Mouse (Mus musculus): Measurements from ENCODE around the gene Srsf1. TPM values are rescaled to one million over a fixed set of nuclear protein-coding genes. Genes with fewer than 3 reads are reported as not detected.

Srsf1 gene
- polyA plus RNA-seq, 1 experiment from 2014 or later = 77.7 TPM

DNA sequence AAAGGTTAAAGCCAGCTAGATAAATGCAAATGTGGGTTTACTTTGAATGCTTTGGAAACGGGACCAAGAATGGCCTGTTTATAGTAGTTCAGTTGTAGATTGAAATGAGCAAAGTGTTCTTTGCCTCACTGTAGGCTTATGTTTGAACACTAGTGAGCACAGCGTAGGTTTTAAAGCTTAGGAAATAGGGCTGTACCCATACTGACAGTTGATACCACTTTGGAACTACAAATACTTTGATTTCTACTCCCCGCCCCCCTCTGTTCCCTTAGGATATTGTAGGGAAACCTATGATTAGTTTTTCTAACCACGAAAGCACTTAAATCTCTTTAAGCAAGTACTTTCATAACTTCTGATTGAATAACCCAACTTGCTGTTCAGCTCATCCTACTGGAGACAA, 5.5 kb downstream of the Srsf1 start:
- WGBS (ENCODE audit: missing documents) = 97% methylated on average over 4 of the region's 4 CpGs
- Histone ChIP-seq H3K79me2 (ENCODE audit: inconsistent target) (peaks cover 36% of the 10 kb centered on the region), H3K27ac (no peak overlapping the region), H3K36me3 (ENCODE audit: inconsistent target) (peaks cover 12% of the 10 kb centered on the region; the same call in 1 of the 2 replicates), H3K4me3 (ENCODE audit: inconsistent target) (no peak overlapping the region)

DNA sequence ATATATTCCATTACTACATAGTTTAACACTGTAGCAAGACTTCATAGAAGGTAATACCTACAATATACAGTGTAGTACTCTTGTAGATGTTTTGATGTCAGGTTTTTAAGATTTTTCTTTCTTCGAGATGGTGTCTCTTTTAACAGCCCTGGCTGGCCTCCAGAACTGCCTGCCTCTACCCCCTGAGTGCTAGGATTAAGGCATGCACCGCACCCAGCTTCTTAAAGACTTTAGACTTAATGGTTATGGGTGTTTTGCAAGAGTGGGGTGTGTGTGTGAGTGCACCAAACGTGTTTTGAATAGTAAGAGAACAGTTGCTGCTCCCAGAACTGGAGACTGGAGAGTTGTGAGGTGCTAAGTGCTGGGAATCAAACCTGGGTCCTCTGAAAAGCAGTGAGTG, 6.6 kb downstream of the Srsf1 start:
- no peak overlapping the region for H3K4me3 ChIP-seq (ENCODE audit: inconsistent target)
- H3K27ac ChIP-seq = no peak overlapping the region
- peaks cover 32% of the 10 kb centered on the region for H3K79me2 ChIP-seq (ENCODE audit: inconsistent target)
- H3K36me3 ChIP-seq (ENCODE audit: inconsistent target) = peaks cover 12% of the 10 kb centered on the region; the same call in 1 of the 2 replicates
- 76% methylated on average over 3 of the region's 3 CpGs for WGBS (ENCODE audit: missing documents)

DNA sequence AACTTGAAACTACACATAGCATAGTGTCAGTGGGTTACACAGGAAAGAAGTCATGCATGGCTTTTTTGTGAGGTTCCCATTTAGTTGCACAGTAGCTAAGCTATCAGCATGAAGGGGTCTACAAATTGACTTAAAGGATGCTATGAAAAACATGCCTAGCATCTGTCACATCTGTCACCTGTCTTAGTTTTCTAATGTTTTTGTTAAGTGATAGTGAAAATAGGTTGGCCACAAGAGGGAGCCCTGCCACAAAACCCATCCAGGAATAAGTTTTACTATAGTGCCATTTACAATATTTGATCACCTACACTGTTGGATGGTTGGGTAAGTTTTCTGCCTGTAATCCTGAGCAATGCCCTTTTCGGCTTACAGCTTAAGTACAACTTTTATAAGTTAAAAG, 7.4 kb downstream of the Srsf1 start:
- peaks cover 24% of the 10 kb centered on the region for H3K79me2 ChIP-seq (ENCODE audit: inconsistent target)
- H3K4me3 ChIP-seq (ENCODE audit: inconsistent target) = no peak overlapping the region
- peaks cover 12% of the 10 kb centered on the region; the same call in 1 of the 2 replicates for H3K36me3 ChIP-seq (ENCODE audit: inconsistent target)
- no peak overlapping the region for H3K27ac ChIP-seq
- WGBS (ENCODE audit: missing documents) = 68% methylated on average over 1 of the region's 1 CpGs

DNA sequence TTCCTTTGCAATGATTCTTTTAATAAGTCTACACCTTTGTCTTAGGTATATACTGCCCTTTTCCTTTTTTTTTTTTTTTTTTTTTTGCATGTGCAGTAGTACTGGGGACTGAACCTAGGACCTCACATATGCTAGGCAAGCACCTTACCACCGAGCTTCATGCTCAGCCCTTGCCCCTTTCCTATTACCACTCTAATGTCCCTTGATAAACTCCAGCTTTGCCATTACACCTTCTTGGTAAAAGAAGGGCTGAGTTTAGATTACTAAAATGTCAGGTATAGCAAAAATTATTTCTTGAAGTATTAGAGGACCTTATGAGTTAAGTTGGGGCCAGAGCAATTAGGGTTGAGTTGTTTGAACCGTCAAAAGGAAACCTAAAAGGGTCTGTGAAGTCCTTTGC, 8.6 kb downstream of the Srsf1 start:
- Histone ChIP-seq H3K4me3 (ENCODE audit: inconsistent target) (no peak overlapping the region), H3K27ac (no peak overlapping the region), H3K79me2 (ENCODE audit: inconsistent target) (peaks cover 12% of the 10 kb centered on the region), H3K36me3 (ENCODE audit: inconsistent target) (peaks cover 5% of the 10 kb centered on the region; the same call in 1 of the 2 replicates)
- WGBS (ENCODE audit: missing documents) = 70% methylated on average over 2 of the region's 2 CpGs

DNA sequence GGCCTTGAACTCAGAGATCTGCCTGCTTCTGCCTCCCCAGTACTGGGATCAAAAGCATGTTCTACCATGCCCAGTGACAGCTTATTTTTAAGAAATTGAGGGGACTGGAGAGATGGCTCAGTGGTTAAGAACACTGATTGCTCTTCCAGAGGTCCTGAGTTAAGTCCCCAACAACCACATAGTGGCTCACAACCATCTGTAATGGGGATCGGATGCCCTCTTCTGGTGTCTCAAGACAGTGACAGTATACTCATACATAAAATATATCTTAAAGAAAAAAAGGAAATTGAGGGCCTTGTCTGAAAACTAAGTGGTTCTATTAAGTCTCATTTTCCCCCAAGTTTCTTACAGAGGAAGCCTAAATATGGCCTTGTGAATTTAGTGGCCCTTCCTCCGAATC, 10.6 kb downstream of the Srsf1 start:
- Histone ChIP-seq H3K79me2 (ENCODE audit: inconsistent target) (no peaks in the 10 kb centered on the region), H3K36me3 (ENCODE audit: inconsistent target) (no peaks in the 10 kb centered on the region), H3K27ac (no peak overlapping the region), H3K4me3 (ENCODE audit: inconsistent target) (no peak overlapping the region)
- 79% methylated on average over 2 of the region's 2 CpGs for WGBS (ENCODE audit: missing documents)

DNA sequence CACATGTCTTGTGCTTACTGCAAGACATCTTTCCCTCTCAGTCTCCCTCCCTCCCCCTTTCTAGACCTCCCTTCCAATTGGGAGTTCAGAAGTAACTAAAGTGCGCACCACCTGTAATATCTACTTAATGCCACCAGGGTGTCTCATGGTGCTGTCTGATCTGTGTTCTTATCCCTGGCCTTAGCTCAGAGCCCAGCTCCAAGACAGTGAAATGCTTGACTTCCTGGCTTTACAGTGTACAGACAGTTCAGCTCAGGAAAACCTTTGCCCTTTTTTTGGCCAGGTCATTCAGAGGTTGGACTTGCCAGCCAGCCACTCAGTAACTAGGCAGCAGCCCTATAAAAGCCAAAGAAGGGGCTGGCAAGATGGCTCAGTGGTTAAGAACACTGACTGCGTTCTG, 12.0 kb downstream of the Srsf1 start:
- H3K4me3 ChIP-seq (ENCODE audit: inconsistent target) = no peak overlapping the region
- H3K27ac ChIP-seq = no peak overlapping the region
- H3K79me2 ChIP-seq (ENCODE audit: inconsistent target) = no peaks in the 10 kb centered on the region
- 100% methylated on average over 1 of the region's 2 CpGs for WGBS (ENCODE audit: missing documents)
- H3K36me3 ChIP-seq (ENCODE audit: inconsistent target) = no peaks in the 10 kb centered on the region

DNA sequence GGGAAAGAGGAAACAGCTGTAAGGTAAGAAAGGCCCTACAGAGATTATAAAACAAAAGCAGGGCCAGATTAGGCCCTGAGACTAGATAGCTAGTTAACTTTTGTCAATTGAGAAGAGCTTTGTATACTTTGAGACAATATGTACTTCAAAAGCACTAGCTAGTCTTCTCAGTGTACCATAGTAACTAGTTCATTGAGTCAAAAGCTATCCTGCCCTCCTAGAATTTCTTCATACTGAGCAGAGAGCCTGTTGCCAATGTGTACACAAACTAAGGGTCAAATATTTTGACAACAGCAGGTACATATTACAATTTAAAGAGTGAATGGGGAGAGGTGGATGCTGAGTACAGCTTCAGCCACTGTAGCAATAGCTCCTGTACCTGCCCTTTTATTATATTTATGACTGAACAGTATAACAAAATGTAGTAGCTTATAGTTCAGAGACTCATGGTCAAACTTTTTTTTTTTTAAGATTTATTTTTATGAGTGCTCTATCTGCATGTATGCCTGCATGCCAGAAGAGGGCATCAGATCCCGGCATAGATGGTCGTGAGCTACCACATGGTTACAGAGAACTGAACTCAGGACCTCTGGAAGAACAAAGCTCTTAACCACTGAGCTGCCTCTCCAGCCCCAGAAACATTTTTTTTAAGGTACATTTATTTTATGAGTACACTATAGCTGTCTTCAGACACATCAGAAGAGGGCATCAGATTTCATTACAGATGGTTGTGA, 14.9 kb downstream of the Srsf1 start:
- Histone ChIP-seq H3K79me2 (ENCODE audit: inconsistent target) (no peaks in the 10 kb centered on the region), H3K27ac (no peak overlapping the region), H3K4me3 (ENCODE audit: inconsistent target) (no peak overlapping the region), H3K36me3 (ENCODE audit: inconsistent target) (no peaks in the 10 kb centered on the region)
- WGBS (ENCODE audit: missing documents) = 52% methylated on average over 2 of the region's 2 CpGs

DNA sequence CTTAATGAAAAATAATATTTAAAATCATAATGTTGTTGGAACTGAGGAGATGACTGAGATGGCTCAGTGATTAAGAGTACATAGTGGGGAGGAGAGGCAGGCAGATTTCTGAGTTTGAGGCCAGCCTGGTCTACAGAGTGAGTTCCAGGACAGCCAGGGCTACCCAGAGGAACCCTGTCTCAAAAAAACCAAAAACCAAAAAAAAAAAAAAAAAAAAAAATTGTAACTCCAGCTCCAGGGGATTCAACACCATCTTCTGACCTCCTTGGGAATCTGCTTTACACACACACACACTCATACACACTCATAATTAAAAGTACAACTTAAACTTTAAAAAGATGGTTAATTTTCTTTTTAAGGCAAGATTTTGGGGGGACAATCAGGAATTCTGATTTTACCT, 18.6 kb downstream of the Srsf1 start:
- H3K4me3 ChIP-seq (ENCODE audit: inconsistent target) = no peak overlapping the region
- peaks cover 21% of the 10 kb centered on the region for H3K79me2 ChIP-seq (ENCODE audit: inconsistent target)
- H3K27ac ChIP-seq = no peak overlapping the region
- H3K36me3 ChIP-seq (ENCODE audit: inconsistent target) = no peaks in the 10 kb centered on the region

DNA sequence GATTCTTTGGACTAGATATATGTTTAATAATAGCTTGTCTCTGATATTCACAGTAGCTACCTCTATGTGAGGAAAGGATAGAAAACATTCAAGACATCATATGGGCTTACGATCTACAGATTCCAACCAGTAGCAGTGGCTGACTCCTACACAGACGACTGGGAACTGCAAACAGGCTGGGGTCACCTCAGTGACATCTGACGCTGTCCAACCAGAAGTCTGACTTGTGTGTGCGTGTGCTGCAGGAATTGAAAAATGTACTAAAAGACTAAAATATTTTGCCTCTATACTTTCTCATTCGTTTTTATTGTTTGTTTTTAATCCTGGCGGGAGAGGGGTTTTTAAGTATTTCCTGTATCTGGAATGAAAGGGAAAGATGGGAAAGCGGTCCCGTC, 20.0 kb downstream of the Srsf1 start:
- H3K27ac ChIP-seq = 0 out of 2 replicates have a peak overlapping the region, but pooled peaks have one; percentile 27
- 12% methylated on average over 8 of the region's 8 CpGs for WGBS (ENCODE audit: missing documents)
- peak overlapping the region; percentile 60 for H3K4me3 ChIP-seq (ENCODE audit: inconsistent target)
- peaks cover 36% of the 10 kb centered on the region for H3K79me2 ChIP-seq (ENCODE audit: inconsistent target)
- H3K36me3 ChIP-seq (ENCODE audit: inconsistent target) = no peaks in the 10 kb centered on the region

DNA sequence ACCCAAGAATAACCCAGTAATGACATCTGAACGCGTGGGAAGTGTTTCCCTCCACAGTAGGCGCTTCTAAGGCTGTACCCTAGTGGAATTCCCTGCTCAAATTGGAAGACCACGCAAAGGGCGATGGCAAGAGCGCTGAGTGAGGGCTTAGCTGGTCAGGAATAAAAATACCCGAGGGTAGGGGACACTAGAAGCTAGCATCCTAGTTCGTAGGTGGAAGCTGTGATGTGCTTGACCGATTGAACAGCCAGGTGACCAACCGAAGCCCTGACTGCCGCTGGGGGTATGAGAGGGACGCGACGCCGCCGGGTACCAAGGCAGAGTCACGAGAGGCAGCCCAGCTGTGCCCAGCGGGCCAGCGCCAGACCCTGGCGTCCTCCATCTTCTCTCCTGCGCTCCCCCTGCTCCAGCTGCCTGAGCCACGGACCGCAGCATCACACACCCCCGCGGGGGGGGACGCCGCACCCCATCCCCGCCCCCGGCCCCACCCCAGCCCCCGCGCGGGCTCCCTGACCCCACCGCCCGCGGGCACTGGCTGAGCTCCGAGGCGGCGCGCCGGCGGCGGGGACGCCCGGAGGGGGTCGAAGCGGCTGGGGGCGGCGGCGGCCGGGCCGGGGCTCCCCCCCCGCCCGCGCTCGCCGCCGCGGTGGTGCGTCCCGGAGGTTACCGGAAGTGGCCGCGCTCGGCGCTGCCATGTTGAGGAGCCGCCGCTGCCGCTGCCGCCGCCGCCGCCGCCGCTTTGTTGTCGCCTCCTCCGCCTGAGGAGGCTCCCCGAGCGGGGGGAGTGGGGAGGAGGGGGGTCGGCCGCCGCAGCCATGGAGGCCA, 20.6 kb downstream of the Srsf1 start, which contains the start of gene Vezf1:
Gene Vezf1 (plus strand): TSS at position 694 of the 825 bp plus-strand sequence.
- 1% methylated on average over 72 of the region's 81 CpGs for WGBS (ENCODE audit: missing documents)
- peak within 1 kb of the TSS; percentile 60 for H3K4me3 ChIP-seq (ENCODE audit: inconsistent target)
- no peaks in the 10 kb centered on the region for H3K36me3 ChIP-seq (ENCODE audit: inconsistent target)
- peaks cover 42% of the 10 kb centered on the region for H3K79me2 ChIP-seq (ENCODE audit: inconsistent target)
- 0 out of 2 replicates have a peak within 1 kb of the TSS, but pooled peaks have one; percentile 27 for H3K27ac ChIP-seq

DNA sequence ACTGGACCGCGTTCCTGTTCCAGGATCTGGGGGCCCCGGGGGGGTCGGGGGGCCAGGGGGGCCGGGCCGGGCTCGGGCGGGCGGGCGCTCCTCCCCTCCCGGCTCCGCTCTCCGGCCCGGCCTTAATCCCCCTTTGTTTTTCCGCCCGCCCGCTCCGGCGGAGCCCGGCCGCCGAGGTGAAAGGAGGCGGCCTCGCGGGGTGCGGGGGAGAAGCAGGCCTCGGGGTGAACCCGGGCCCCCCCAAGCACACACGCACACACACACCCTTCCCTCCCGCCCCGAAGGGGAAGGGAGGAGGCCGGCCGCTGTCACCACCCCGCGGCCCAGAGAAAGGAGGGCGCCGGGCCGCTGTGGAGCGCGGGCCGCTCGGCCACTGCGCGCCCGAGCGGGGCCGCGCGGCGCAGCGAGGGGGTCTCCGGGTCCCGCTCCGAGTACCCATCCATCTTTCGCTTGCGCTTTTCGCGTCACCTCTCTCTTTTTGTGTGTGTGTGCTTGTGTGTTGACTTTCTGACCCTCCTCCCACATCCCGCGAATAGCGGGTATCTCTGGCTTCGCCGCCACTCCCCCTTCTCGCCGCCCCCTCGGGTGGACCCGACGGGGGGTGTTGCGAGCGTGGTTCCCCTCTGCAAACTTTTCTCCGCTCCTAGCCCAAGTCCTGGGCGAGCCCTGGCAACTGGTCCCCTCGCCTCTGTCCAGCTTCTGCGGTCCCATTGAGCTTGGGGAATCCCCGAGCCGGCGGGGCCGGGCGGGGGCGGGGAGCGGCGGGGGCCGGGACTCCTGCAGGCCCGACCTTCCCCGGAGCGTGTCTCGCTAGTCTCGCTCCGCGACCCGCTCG, 21.5 kb downstream of the Srsf1 start:
- 1% methylated on average over 63 of the region's 92 CpGs for WGBS (ENCODE audit: missing documents)
- peaks cover 4% of the 10 kb centered on the region; the same call in 1 of the 2 replicates for H3K36me3 ChIP-seq (ENCODE audit: inconsistent target)
- peak overlapping the region; percentile 54 for H3K4me3 ChIP-seq (ENCODE audit: inconsistent target)
- no peak overlapping the region for H3K27ac ChIP-seq
- H3K79me2 ChIP-seq (ENCODE audit: inconsistent target) = peaks cover 50% of the 10 kb centered on the region

DNA sequence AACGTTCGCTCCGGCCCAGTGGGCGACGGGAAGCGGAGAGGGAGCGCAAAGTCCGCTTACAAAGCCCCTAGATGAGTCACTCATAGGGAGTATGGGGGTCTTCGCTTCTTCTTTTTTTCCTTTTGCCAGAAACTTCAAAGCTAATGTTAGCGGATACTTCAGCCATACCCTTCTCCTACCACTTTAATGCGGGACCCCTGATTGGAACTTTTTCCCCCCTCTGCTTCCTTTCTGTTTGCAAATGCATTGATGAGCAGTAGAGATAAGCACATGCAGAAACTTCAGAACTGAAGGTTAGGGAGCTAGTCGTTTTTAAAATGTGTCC, 22.0 kb downstream of the Srsf1 start:
- Histone ChIP-seq H3K79me2 (ENCODE audit: inconsistent target) (peaks cover 56% of the 10 kb centered on the region), H3K36me3 (ENCODE audit: inconsistent target) (peaks cover 9% of the 10 kb centered on the region; the same call in 1 of the 2 replicates), H3K27ac (no peak overlapping the region), H3K4me3 (ENCODE audit: inconsistent target) (peak overlapping the region; percentile 54)
- 5% methylated on average over 12 of the region's 12 CpGs for WGBS (ENCODE audit: missing documents)

DNA sequence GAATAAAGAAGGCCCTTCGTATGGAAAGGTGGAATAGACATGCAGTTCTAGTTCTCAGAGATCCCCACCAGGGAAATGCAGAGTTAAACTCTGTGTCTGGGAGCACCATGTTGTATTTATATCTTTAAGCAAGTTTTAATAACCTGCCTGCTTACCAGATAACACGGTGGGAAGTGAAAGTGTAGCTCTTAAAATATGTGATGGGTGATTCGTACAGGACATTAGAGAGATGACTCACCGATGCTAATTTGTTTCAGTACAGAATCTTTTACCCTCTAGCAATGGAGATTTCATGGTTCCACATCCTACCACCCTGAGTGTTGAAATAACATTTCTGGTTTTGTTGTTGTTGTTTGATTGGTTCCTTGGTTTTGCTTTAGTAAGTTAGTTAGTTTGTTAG, 23.2 kb downstream of the Srsf1 start:
- peaks cover 68% of the 10 kb centered on the region for H3K79me2 ChIP-seq (ENCODE audit: inconsistent target)
- WGBS (ENCODE audit: missing documents) = 14% methylated on average over 4 of the region's 4 CpGs
- H3K36me3 ChIP-seq (ENCODE audit: inconsistent target) = peaks cover 18% of the 10 kb centered on the region
- H3K27ac ChIP-seq = no peak overlapping the region
- H3K4me3 ChIP-seq (ENCODE audit: inconsistent target) = no peak overlapping the region

DNA sequence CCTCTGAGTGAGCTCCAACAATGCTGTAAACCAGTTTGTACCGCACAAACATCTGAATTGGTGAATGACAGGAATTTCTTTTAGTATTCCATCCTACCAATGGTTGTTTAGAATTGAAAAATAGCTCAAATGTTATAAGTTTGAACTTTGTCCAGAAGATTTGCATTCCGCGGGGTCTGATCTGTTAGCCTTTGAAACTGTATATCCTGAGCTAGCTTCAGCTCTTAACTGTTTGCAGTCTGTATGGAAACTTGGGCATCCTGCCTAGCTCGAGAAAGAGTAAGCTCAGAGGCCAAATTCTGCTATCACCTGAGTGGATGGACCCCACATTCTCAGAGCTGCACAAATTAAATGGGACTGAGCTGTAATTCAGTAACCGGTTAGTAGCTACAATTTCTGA, 23.9 kb downstream of the Srsf1 start:
- Histone ChIP-seq H3K79me2 (ENCODE audit: inconsistent target) (peaks cover 75% of the 10 kb centered on the region), H3K36me3 (ENCODE audit: inconsistent target) (peaks cover 21% of the 10 kb centered on the region), H3K27ac (no peak overlapping the region), H3K4me3 (ENCODE audit: inconsistent target) (no peak overlapping the region)
- WGBS (ENCODE audit: missing documents) = 93% methylated on average over 5 of the region's 5 CpGs

Data from macrophage (primary cell).